Mouse (Mus musculus) kidney, adult 2 months (tissue): ENCODE results near the gene Inf2.

Experiments used
- CTCF ChIP-seq: fragments of 200-500 bp; conservative IDR thresholded peaks from 2 replicates; pipeline ENCODE4 v1.5.1; 2011; ENCODE audit warnings: low read depth, mild to moderate bottlenecking, control low read depth, low read length, moderate library complexity, mixed read lengths; ENCODE audit not compliant: insufficient read depth, insufficient read length
- POLR2A ChIP-seq: fragments of 200-500 bp; IDR thresholded peaks from one replicate; pipeline ENCODE4 v1.6.1; 2011; ENCODE audit warnings: low read depth, low read length, control low read depth

DNA sequence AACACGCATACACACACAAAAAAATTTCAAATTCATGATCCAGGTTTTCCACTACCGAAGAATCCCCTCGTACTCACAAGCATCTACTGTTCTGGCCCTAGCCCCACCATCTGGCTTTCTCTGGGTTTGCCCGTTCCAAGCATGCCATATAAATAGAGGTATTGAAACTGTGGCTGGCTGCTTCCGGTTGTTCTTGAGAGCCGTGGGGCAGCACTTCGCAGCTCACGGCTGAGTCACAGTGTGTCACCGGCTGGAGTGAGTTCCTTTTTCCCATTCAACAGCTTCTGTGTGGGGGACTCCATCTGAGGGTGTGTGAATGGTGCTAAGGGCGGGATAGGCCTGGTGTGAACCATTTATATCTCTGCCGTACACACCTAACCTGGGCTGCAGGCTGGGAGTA, 28.6 kb downstream of the Inf2 start:
- TF ChIP-seq POLR2A: no peak
- TF ChIP-seq CTCF: no peak
